1 mouse cellular context compared by ENCODE assay signal in genomic region chr2:32287923-32288367, GRCm38 (mm10).
A peak's percentile ranks its signal among the peaks of the same experiment; 100 is the strongest.
TF ChIP-seq lines count a peak whose summit lies in the region.

Gene Swi5, minus strand, starts transcription at chr2:32288075.

TF ChIP-seq in CH12.LX, 34 proteins besides CTCF, POLR2A, EP300 and RAD21 (continued from another document):
- TF ChIP-seq ZNF384 (IDR thresholded peaks at IDR 0.05; ENCODE audit: low read depth, low read length) = no peak
- peak; percentile 83 for TF ChIP-seq ELF1 (IDR thresholded peaks at IDR 0.05; ENCODE audit: low read depth, low read length)
- peak; percentile 81 for TF ChIP-seq MAX (IDR thresholded peaks at IDR 0.05; ENCODE audit: low read length)
- no peak for TF ChIP-seq ETS1 (conservative IDR thresholded peaks at IDR 0.05; ENCODE audit: low read depth, low read length)
